Mouse (Mus musculus) stomach, postnatal 0 days (tissue): ENCODE data around the gene Hmgxb4.

Experiments used
- CTCF ChIP-seq: IDR thresholded peaks from 2 replicates; pipeline ENCODE4 v1.5.1; 2016; ENCODE audit warnings: antibody characterized with exemption, low read depth, mild to moderate bottlenecking, moderate library complexity
- EP300 ChIP-seq: optimal IDR thresholded peaks from 2 replicates; pipeline ENCODE3; 2016; ENCODE audit warnings: antibody characterized with exemption

DNA sequence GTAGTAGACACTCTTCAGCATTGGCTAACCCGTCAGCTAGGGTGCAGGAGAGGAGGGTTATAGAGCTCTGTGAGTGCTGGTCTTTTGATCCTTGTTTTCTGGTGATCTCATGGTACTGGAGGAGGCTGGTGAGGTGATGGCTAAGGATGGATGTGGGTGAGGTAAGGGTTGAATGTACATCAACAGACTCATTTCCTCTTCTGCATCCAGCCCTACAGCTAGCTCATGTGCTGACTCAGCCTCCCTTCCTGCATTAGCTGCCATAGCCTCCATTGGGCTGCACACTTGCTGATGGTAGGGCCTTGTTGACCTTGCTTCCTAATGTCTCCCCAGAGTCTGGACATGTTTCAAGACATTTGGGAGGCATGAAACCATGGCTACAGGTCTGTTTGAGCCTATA is 49.8 kb downstream of the Hmgxb4 start:
- TF ChIP-seq CTCF (no peak), EP300 (no peak)
